Mouse (Mus musculus): ENCODE results near the gene Amotl1. TPM values are rescaled to one million over a fixed set of nuclear protein-coding genes. Genes with fewer than 3 reads are reported as not detected.

Gene Amotl1
- total and polyA plus RNA-seq, 3 experiments, result 2.3 to 4.9 (median 3.1) TPM

DNA sequence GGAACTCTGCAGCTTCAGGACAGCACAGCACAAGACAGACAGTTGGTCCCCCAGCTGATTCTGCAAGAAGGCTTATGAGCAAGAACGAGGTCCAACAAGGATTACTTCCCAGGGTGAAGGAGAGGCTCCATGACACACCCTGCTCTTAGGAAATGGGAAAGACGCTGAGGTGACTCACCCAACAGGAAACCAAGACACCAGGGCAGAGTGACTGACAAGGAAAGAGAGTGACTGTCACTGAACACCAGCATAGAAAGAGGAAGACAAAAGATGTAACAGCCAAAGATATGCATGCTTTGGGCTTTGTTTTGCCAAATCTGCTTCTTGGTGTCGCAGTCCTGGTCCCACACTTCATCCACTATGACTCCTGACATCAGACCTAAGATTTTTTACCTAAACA lies 40.5 kb downstream of the Amotl1 start:
- Histone ChIP-seq H3K36me3 (replicated peaks) (no peaks in the 10 kb centered on the region), H3K4me3 (ENCODE audit: low read depth, low read length) (no peak overlapping the region), H3K27me3 (ENCODE audit: insufficient read depth, low read length) (peaks cover 5% of the 10 kb centered on the region; the same call in 1 of the 2 replicates), H3K9me3 (replicated peaks) (no peaks in the 10 kb centered on the region), H3K4me1 (ENCODE audit: insufficient read depth, low read depth, low read length) (peaks cover 3% of the 10 kb centered on the region; the same call in 1 of the 2 replicates)
- TF ChIP-seq TAL1 (conservative IDR thresholded peaks at IDR 0.05; ENCODE audit: low read depth, low read length) (no peak), GATA2 (IDR thresholded peaks at IDR 0.05; ENCODE audit: borderline replicate concordance, low read depth, low read length) (no peak), GATA1 (IDR thresholded peaks at IDR 0.05; ENCODE audit: borderline replicate concordance, low read length) (no peak), POLR2AphosphoS5 (IDR thresholded peaks at IDR 0.05; ENCODE audit: insufficient replicate concordance, low read depth, low read length) (no peak), CTCF (IDR thresholded peaks at IDR 0.05; ENCODE audit: low read depth, low read length) (no peak)
- ATAC-seq (ENCODE audit: extremely low read depth, insufficient number of reproducible peaks, low FRiP score, poor library complexity, severe bottlenecking) (no peak), DNase-seq (ENCODE audit: low spot score) (no peak)

DNA sequence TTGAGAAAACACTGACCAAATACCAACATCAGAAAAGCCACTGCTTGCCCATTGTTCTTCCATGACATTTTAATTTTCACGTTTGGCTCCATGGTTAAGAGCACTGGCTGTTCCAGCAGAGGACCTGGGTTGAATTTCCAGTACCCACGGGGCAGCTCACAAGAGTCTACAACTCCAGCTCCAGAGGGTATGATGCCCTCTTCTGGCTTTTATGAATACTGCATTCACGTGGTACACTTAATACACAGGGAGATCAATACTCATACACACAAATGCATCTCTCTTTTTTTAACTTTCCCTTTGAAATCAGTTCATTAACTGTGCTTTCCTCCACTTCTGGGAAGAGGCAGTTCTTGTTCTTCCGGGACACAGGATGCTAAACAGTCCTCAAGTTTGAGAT lies 41.4 kb downstream of the Amotl1 start:
- Histone ChIP-seq H3K4me3 (ENCODE audit: low read depth, low read length) (no peak overlapping the region), H3K27me3 (ENCODE audit: insufficient read depth, low read length) (peaks cover 5% of the 10 kb centered on the region; the same call in 1 of the 2 replicates), H3K36me3 (replicated peaks) (no peaks in the 10 kb centered on the region), H3K4me1 (ENCODE audit: insufficient read depth, low read depth, low read length) (peaks cover 3% of the 10 kb centered on the region; the same call in 1 of the 2 replicates), H3K9me3 (replicated peaks) (no peaks in the 10 kb centered on the region)
- TF ChIP-seq TAL1 (conservative IDR thresholded peaks at IDR 0.05; ENCODE audit: low read depth, low read length), result no peak
- no peak for TF ChIP-seq CTCF (IDR thresholded peaks at IDR 0.05; ENCODE audit: low read depth, low read length)
- no peak for TF ChIP-seq GATA2 (IDR thresholded peaks at IDR 0.05; ENCODE audit: borderline replicate concordance, low read depth, low read length)
- no peak for TF ChIP-seq POLR2AphosphoS5 (IDR thresholded peaks at IDR 0.05; ENCODE audit: insufficient replicate concordance, low read depth, low read length)
- no peak for TF ChIP-seq GATA1 (IDR thresholded peaks at IDR 0.05; ENCODE audit: borderline replicate concordance, low read length)
- no peak for ATAC-seq (ENCODE audit: extremely low read depth, insufficient number of reproducible peaks, low FRiP score, poor library complexity, severe bottlenecking)
- no peak for DNase-seq (ENCODE audit: low spot score)

DNA sequence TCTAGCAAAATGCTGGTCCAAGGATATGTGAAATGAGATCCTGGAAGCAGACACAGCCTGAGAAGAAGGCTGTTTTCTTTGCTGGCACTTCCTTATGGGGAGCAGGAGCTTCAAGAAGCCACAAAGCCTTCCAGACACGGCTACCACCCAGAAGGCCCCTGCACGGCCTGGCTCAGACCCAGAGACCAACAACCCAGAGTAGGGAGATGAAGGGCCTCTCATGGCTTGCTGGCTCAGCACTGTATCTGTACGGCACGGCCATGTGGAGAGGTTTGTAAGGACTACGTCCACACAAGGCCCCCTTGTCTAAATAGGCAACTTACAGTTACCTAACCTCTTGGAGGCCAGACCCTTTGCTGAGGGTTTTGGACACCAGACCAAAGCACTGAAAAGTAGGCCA lies 45.1 kb downstream of the Amotl1 start:
- Histone ChIP-seq H3K4me1 (ENCODE audit: insufficient read depth, low read depth, low read length) (no peaks in the 10 kb centered on the region), H3K36me3 (replicated peaks) (no peaks in the 10 kb centered on the region), H3K27me3 (ENCODE audit: insufficient read depth, low read length) (no peaks in the 10 kb centered on the region), H3K9me3 (replicated peaks) (no peaks in the 10 kb centered on the region), H3K4me3 (ENCODE audit: low read depth, low read length) (no peak overlapping the region)
- DNase-seq (ENCODE audit: low spot score) (no peak), ATAC-seq (ENCODE audit: extremely low read depth, insufficient number of reproducible peaks, low FRiP score, poor library complexity, severe bottlenecking) (no peak)
- TF ChIP-seq CTCF (IDR thresholded peaks at IDR 0.05; ENCODE audit: low read depth, low read length), result no peak
- no peak for TF ChIP-seq POLR2AphosphoS5 (IDR thresholded peaks at IDR 0.05; ENCODE audit: insufficient replicate concordance, low read depth, low read length)
- TF ChIP-seq TAL1 (conservative IDR thresholded peaks at IDR 0.05; ENCODE audit: low read depth, low read length), result no peak
- TF ChIP-seq GATA2 (IDR thresholded peaks at IDR 0.05; ENCODE audit: borderline replicate concordance, low read depth, low read length), result no peak
- TF ChIP-seq GATA1 (IDR thresholded peaks at IDR 0.05; ENCODE audit: borderline replicate concordance, low read length), result no peak

DNA sequence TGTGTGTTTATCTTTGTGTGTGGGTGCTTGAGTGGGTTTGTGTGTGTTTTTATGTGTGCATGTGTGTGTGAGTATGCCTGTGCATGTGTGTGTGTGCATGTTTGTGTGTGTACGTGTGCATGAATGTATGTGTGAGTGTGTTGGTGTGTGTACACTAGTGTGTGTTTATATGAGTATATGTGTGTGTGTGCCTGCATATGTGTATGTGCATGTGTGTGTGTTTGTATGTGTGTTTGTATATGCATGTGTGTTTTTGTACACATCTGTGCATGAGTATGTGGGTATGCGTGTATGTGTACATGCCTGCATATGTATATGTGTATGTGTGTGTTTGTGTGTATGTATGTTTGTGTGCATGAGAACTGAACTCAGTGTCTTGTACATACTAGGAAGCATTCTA lies 46.7 kb downstream of the Amotl1 start:
- Histone ChIP-seq H3K9me3 (replicated peaks) (no peaks in the 10 kb centered on the region), H3K36me3 (replicated peaks) (peaks cover 3% of the 10 kb centered on the region), H3K4me3 (ENCODE audit: low read depth, low read length) (no peak overlapping the region), H3K27me3 (ENCODE audit: insufficient read depth, low read length) (no peaks in the 10 kb centered on the region), H3K4me1 (ENCODE audit: insufficient read depth, low read depth, low read length) (no peaks in the 10 kb centered on the region)
- TF ChIP-seq GATA1 (IDR thresholded peaks at IDR 0.05; ENCODE audit: borderline replicate concordance, low read length) (no peak), TAL1 (conservative IDR thresholded peaks at IDR 0.05; ENCODE audit: low read depth, low read length) (no peak), GATA2 (IDR thresholded peaks at IDR 0.05; ENCODE audit: borderline replicate concordance, low read depth, low read length) (no peak), POLR2AphosphoS5 (IDR thresholded peaks at IDR 0.05; ENCODE audit: insufficient replicate concordance, low read depth, low read length) (no peak), CTCF (IDR thresholded peaks at IDR 0.05; ENCODE audit: low read depth, low read length) (no peak)
- DNase-seq (ENCODE audit: low spot score), result no peak
- no peak for ATAC-seq (ENCODE audit: extremely low read depth, insufficient number of reproducible peaks, low FRiP score, poor library complexity, severe bottlenecking)

DNA sequence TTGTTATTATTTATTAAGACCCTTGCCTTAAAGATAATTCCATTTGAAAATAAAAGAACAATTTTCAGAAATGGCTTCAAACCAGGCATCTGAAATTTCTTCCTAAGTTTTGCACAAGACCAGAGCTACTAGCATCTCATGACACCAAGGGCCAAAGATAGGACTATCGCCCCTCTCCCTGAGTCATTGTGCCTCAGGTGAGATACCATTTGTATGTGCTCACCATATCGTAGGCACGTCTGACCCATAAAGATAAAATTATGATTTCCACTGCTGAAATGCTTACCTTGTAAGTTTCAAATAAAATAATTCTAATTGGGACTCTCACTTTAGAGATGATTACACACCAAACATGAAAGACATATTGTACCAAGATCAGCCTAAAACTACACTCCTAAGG lies 47.4 kb downstream of the Amotl1 start:
- no peaks in the 10 kb centered on the region for H3K9me3 ChIP-seq (replicated peaks)
- no peak overlapping the region for H3K4me3 ChIP-seq (ENCODE audit: low read depth, low read length)
- TF ChIP-seq POLR2AphosphoS5 (IDR thresholded peaks at IDR 0.05; ENCODE audit: insufficient replicate concordance, low read depth, low read length) (no peak), TAL1 (conservative IDR thresholded peaks at IDR 0.05; ENCODE audit: low read depth, low read length) (no peak), GATA2 (IDR thresholded peaks at IDR 0.05; ENCODE audit: borderline replicate concordance, low read depth, low read length) (no peak), CTCF (IDR thresholded peaks at IDR 0.05; ENCODE audit: low read depth, low read length) (no peak), GATA1 (IDR thresholded peaks at IDR 0.05; ENCODE audit: borderline replicate concordance, low read length) (no peak)
- ATAC-seq (ENCODE audit: extremely low read depth, insufficient number of reproducible peaks, low FRiP score, poor library complexity, severe bottlenecking) (no peak), DNase-seq (ENCODE audit: low spot score) (no peak)
- H3K4me1 ChIP-seq (ENCODE audit: insufficient read depth, low read depth, low read length), result no peaks in the 10 kb centered on the region
- peaks cover 9% of the 10 kb centered on the region for H3K36me3 ChIP-seq (replicated peaks)
- no peaks in the 10 kb centered on the region for H3K27me3 ChIP-seq (ENCODE audit: insufficient read depth, low read length)

DNA sequence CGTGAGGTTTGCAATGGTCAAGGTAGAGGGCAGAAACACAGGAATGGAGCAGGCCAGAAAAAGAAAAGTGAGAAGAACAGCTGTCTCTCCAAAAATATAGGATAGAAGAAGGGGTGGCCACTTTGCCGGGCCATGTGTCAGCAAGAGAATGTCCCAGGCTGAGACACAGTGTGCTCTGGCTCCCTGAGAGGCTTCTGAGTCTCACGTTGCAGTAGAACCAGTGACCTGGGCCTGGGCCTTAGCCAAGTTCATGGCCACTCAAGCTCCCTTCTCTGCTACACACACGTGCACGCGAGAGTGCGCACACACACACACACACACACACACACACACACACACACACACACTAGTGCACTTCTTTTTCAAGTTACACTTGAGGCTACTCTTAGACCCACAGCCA lies 48.0 kb downstream of the Amotl1 start:
- H3K4me1 ChIP-seq (ENCODE audit: insufficient read depth, low read depth, low read length), result no peaks in the 10 kb centered on the region
- no peaks in the 10 kb centered on the region for H3K9me3 ChIP-seq (replicated peaks)
- no peak for ATAC-seq (ENCODE audit: extremely low read depth, insufficient number of reproducible peaks, low FRiP score, poor library complexity, severe bottlenecking)
- no peaks in the 10 kb centered on the region for H3K27me3 ChIP-seq (ENCODE audit: insufficient read depth, low read length)
- peaks cover 9% of the 10 kb centered on the region for H3K36me3 ChIP-seq (replicated peaks)
- DNase-seq (ENCODE audit: low spot score), result no peak
- TF ChIP-seq GATA1 (IDR thresholded peaks at IDR 0.05; ENCODE audit: borderline replicate concordance, low read length) (no peak), CTCF (IDR thresholded peaks at IDR 0.05; ENCODE audit: low read depth, low read length) (no peak), TAL1 (conservative IDR thresholded peaks at IDR 0.05; ENCODE audit: low read depth, low read length) (no peak), POLR2AphosphoS5 (IDR thresholded peaks at IDR 0.05; ENCODE audit: insufficient replicate concordance, low read depth, low read length) (no peak), GATA2 (IDR thresholded peaks at IDR 0.05; ENCODE audit: borderline replicate concordance, low read depth, low read length) (no peak)
- H3K4me3 ChIP-seq (ENCODE audit: low read depth, low read length), result no peak overlapping the region

Measured in G1E (cell line).